Mouse (Mus musculus) midbrain, embryonic 13.5 days (tissue): Measurements from ENCODE around the gene Myo1h. TPM values are rescaled to one million over a fixed set of nuclear protein-coding genes. Genes with fewer than 3 reads are reported as not detected.

ENCODE experiments used
- ATAC-seq: fragments of 200-750 bp; cut with Nextera tagmentation; 2 replicates; pipeline ENCODE4 v1.8.0; 2017; ENCODE audit warnings: mild to moderate bottlenecking, moderate TSS enrichment, moderate library complexity
- H3K27ac ChIP-seq: fragments of 300-500 bp; sonication (generic); 2 replicates; pipeline ENCODE4 v1.5.1; 2015; ENCODE audit warnings: inconsistent platforms, mild to moderate bottlenecking, moderate library complexity
- H3K27me3 ChIP-seq: fragments of 300-500 bp; sonication (generic); 2 replicates; pipeline ENCODE4 v1.6.1; 2015; ENCODE audit warnings: mild to moderate bottlenecking, inconsistent platforms
- H3K36me3 ChIP-seq: fragments of 300-500 bp; sonication (generic); 2 replicates; pipeline ENCODE4 v1.6.1; 2015; ENCODE audit warnings: mild to moderate bottlenecking, inconsistent platforms
- H3K4me1 ChIP-seq: fragments of 300-500 bp; sonication (generic); replicated peaks from 2 replicates; pipeline ENCODE4 v1.6.1; 2015; ENCODE audit warnings: inconsistent platforms
- H3K4me2 ChIP-seq: fragments of 300-500 bp; sonication (generic); replicated peaks from 2 replicates; pipeline ENCODE4 v1.6.1; 2015; ENCODE audit warnings: moderate library complexity, mild to moderate bottlenecking, inconsistent platforms
- H3K4me3 ChIP-seq: fragments of 300-500 bp; sonication (generic); replicated peaks from 2 replicates; pipeline ENCODE4 v1.5.1; 2015; ENCODE audit warnings: mild to moderate bottlenecking, inconsistent platforms
- H3K9ac ChIP-seq: fragments of 300-500 bp; sonication (generic); replicated peaks from 2 replicates; pipeline ENCODE4 v1.6.1; 2015; ENCODE audit warnings: mild to moderate bottlenecking, inconsistent platforms
- H3K9me3 ChIP-seq: fragments of 300-500 bp; sonication (generic); 2 replicates; pipeline ENCODE4 v1.6.1; 2016; ENCODE audit warnings: mild to moderate bottlenecking, inconsistent platforms
- WGBS: fragments of 180-500 bp; shearing (Covaris S2); methylation state at CpG from one replicate; pipeline ENCODE4 v1.1.7; 2015; 5-methylcytosine and 5-hydroxymethylcytosine counted together
- polyA plus RNA-seq: library from polyadenylated mRNA; unstranded; fragments of >200 nt; fragmentation: Nextera tagmentation; extraction: Ambion mirVana; gene quantifications from 2 replicates; pipeline ENCODE4 v1.2.1, GENCODE M21; 2015

Gene Myo1h
- polyA plus RNA-seq, 1 experiment from 2014 or later: 0.58 TPM

- WGBS: 10% methylated on average over 8 of the region's 8 CpGs
- Histone ChIP-seq H3K27ac (no peak overlapping the region), H3K9ac (no peak overlapping the region), H3K36me3 (no peaks in the 10 kb centered on the region), H3K27me3 (peaks cover 87% of the 10 kb centered on the region), H3K4me1 (peaks cover 74% of the 10 kb centered on the region), H3K9me3 (no peaks in the 10 kb centered on the region), H3K4me2 (no peak overlapping the region), H3K4me3 (no peak overlapping the region)
- ATAC-seq: no peak
These were observed 13.6 kb upstream of the Myo1h start for GRCm38 (mm10) chr5:114275339-114275738.

GRCm38 (mm10) chr5:114275991-114276390 is 13.0 kb upstream of the Myo1h start:
- no peak overlapping the region for H3K9ac ChIP-seq
- 17% methylated on average over 16 of the region's 16 CpGs for WGBS
- no peak overlapping the region for H3K4me3 ChIP-seq
- H3K9me3 ChIP-seq: no peaks in the 10 kb centered on the region
- no peak for ATAC-seq
- peaks cover 87% of the 10 kb centered on the region for H3K27me3 ChIP-seq
- no peak overlapping the region for H3K27ac ChIP-seq
- no peaks in the 10 kb centered on the region for H3K36me3 ChIP-seq
- H3K4me1 ChIP-seq: peaks cover 68% of the 10 kb centered on the region
- H3K4me2 ChIP-seq: no peak overlapping the region

- peak overlapping the region; percentile 35 for H3K4me2 ChIP-seq
- peaks cover 78% of the 10 kb centered on the region for H3K27me3 ChIP-seq
- peak overlapping the region; percentile 5; the same call in 1 of the 2 replicates for H3K27ac ChIP-seq
- H3K36me3 ChIP-seq: no peaks in the 10 kb centered on the region
- WGBS: 12% methylated on average over 12 of the region's 12 CpGs
- no peaks in the 10 kb centered on the region for H3K9me3 ChIP-seq
- peaks cover 52% of the 10 kb centered on the region for H3K4me1 ChIP-seq
- no peak overlapping the region for H3K9ac ChIP-seq
- ATAC-seq: peak; percentile 55; the same call in 1 of the 2 replicates
- no peak overlapping the region for H3K4me3 ChIP-seq
These were observed 9.4 kb upstream of the Myo1h start for GRCm38 (mm10) chr5:114279382-114280143.

GRCm38 (mm10) chr5:114282346-114282745 is 6.6 kb upstream of the Myo1h start:
- H3K36me3 ChIP-seq: no peaks in the 10 kb centered on the region
- H3K9ac ChIP-seq: no peak overlapping the region
- peaks cover 54% of the 10 kb centered on the region for H3K27me3 ChIP-seq
- 42% methylated on average over 6 of the region's 6 CpGs for WGBS
- H3K27ac ChIP-seq: peak overlapping the region; percentile 51; the same call in 1 of the 2 replicates
- no peak overlapping the region for H3K4me3 ChIP-seq
- peak; percentile 48 for ATAC-seq
- peaks cover 36% of the 10 kb centered on the region for H3K4me1 ChIP-seq
- no peaks in the 10 kb centered on the region for H3K9me3 ChIP-seq
- H3K4me2 ChIP-seq: no peak overlapping the region

- Histone ChIP-seq H3K4me3 (no peak overlapping the region), H3K4me2 (no peak overlapping the region), H3K9ac (no peak overlapping the region), H3K27ac (0 out of 2 replicates have a peak overlapping the region, but pooled peaks have one; percentile 9), H3K27me3 (peaks cover 53% of the 10 kb centered on the region), H3K36me3 (no peaks in the 10 kb centered on the region), H3K4me1 (peaks cover 32% of the 10 kb centered on the region), H3K9me3 (no peaks in the 10 kb centered on the region)
- WGBS: 58% methylated on average over 13 of the region's 13 CpGs
- ATAC-seq: peak; percentile 34; the same call in 1 of the 2 replicates
These were observed 4.2 kb upstream of the Myo1h start for GRCm38 (mm10) chr5:114284604-114285397.

GRCm38 (mm10) chr5:114285398-114285700 is 3.6 kb upstream of the Myo1h start:
- no peak overlapping the region for H3K4me3 ChIP-seq
- peaks cover 35% of the 10 kb centered on the region for H3K4me1 ChIP-seq
- H3K36me3 ChIP-seq: no peaks in the 10 kb centered on the region
- H3K9ac ChIP-seq: no peak overlapping the region
- 80% methylated on average over 3 of the region's 3 CpGs for WGBS
- 0 out of 2 replicates have a peak overlapping the region, but pooled peaks have one; percentile 9 for H3K27ac ChIP-seq
- peaks cover 53% of the 10 kb centered on the region for H3K27me3 ChIP-seq
- H3K4me2 ChIP-seq: no peak overlapping the region
- ATAC-seq: no peak
- no peaks in the 10 kb centered on the region for H3K9me3 ChIP-seq

- Histone ChIP-seq H3K4me3 (no peak overlapping the region), H3K27ac (no peak overlapping the region), H3K9me3 (no peaks in the 10 kb centered on the region), H3K4me2 (no peak overlapping the region), H3K9ac (no peak overlapping the region), H3K27me3 (peaks cover 53% of the 10 kb centered on the region), H3K36me3 (no peaks in the 10 kb centered on the region), H3K4me1 (peaks cover 40% of the 10 kb centered on the region)
- no peak for ATAC-seq
- 82% methylated on average over 4 of the region's 4 CpGs for WGBS
These were observed 2.9 kb upstream of the Myo1h start for GRCm38 (mm10) chr5:114286102-114286501.

GRCm38 (mm10) chr5:114286872-114287571 is 1.9 kb upstream of the Myo1h start:
- no peak for ATAC-seq
- H3K4me3 ChIP-seq: no peak overlapping the region
- no peaks in the 10 kb centered on the region for H3K9me3 ChIP-seq
- H3K4me1 ChIP-seq: peaks cover 36% of the 10 kb centered on the region
- WGBS: 88% methylated on average over 16 of the region's 16 CpGs
- H3K36me3 ChIP-seq: no peaks in the 10 kb centered on the region
- peaks cover 45% of the 10 kb centered on the region for H3K27me3 ChIP-seq
- no peak overlapping the region for H3K4me2 ChIP-seq
- no peak overlapping the region for H3K9ac ChIP-seq
- no peak overlapping the region for H3K27ac ChIP-seq

GRCm38 (mm10) chr5:114288396-114288795 is 570 bp upstream of the Myo1h start:
- H3K27ac ChIP-seq: no peak overlapping the region
- no peak overlapping the region for H3K4me3 ChIP-seq
- peaks cover 49% of the 10 kb centered on the region for H3K27me3 ChIP-seq
- H3K9me3 ChIP-seq: no peaks in the 10 kb centered on the region
- no peaks in the 10 kb centered on the region for H3K36me3 ChIP-seq
- H3K4me1 ChIP-seq: peaks cover 32% of the 10 kb centered on the region
- 82% methylated on average over 5 of the region's 5 CpGs for WGBS
- H3K4me2 ChIP-seq: no peak overlapping the region
- no peak for ATAC-seq
- no peak overlapping the region for H3K9ac ChIP-seq

- WGBS: 45% methylated on average over 3 of the region's 3 CpGs
- H3K4me2 ChIP-seq: no peak overlapping the region
- no peak overlapping the region for H3K27ac ChIP-seq
- H3K9me3 ChIP-seq: no peaks in the 10 kb centered on the region
- H3K27me3 ChIP-seq: peaks cover 48% of the 10 kb centered on the region
- H3K9ac ChIP-seq: no peak overlapping the region
- peaks cover 31% of the 10 kb centered on the region for H3K4me1 ChIP-seq
- no peaks in the 10 kb centered on the region for H3K36me3 ChIP-seq
- H3K4me3 ChIP-seq: no peak overlapping the region
- peak; percentile 56 for ATAC-seq
These were observed 1.0 kb downstream of the Myo1h start for GRCm38 (mm10) chr5:114290004-114290403.

GRCm38 (mm10) chr5:114296693-114297631 is 8.0 kb downstream of the Myo1h start:
- ATAC-seq: no peak
- Histone ChIP-seq H3K36me3 (no peaks in the 10 kb centered on the region), H3K9ac (no peak overlapping the region), H3K4me3 (no peak overlapping the region), H3K4me1 (peaks cover 56% of the 10 kb centered on the region), H3K27me3 (peaks cover 59% of the 10 kb centered on the region), H3K9me3 (no peaks in the 10 kb centered on the region), H3K4me2 (no peak overlapping the region), H3K27ac (0 out of 2 replicates have a peak overlapping the region, but pooled peaks have one; percentile 47)
- 16% methylated on average over 22 of the region's 22 CpGs for WGBS
